Mouse (Mus musculus) embryo, embryonic 11.5 days (tissue): ENCODE measurements around the gene Gm45808.
A peak's percentile ranks its signal among the peaks of the same experiment; 100 is the strongest.

Experiments used
- DNase-seq: peaks from one replicate; pipeline ENCODE4 v3.0.0-alpha.2; 2012; ENCODE audit warnings: low read depth, low spot score

Gm45808 gene

GRCm38 (mm10) chr7:45449974-45450373 is 36.6 kb downstream of the Gm45808 start:
- no peak for DNase-seq

GRCm38 (mm10) chr7:45447325-45447990 is 39.2 kb downstream of the Gm45808 start:
- DNase-seq, result no peak

- no peak for DNase-seq
Observed at GRCm38 (mm10) chr7:45446589-45446988, 40.0 kb downstream of the Gm45808 start.

- no peak for DNase-seq
Observed at GRCm38 (mm10) chr7:45443526-45444420, 42.8 kb downstream of the Gm45808 start.

GRCm38 (mm10) chr7:45437521-45438276 is 48.9 kb downstream of the Gm45808 start, which contains the start of gene Ruvbl2:
Gene Ruvbl2, minus strand, starts transcription at chr7:45438096.
- DNase-seq, result no peak

GRCm38 (mm10) chr7:45437046-45437445 is 49.6 kb downstream of the Gm45808 start:
- no peak for DNase-seq

- no peak for DNase-seq
Observed at GRCm38 (mm10) chr7:45436444-45436843, 50.2 kb downstream of the Gm45808 start.

- DNase-seq, result no peak
Observed at GRCm38 (mm10) chr7:45435038-45435437, 51.6 kb downstream of the Gm45808 start.

- peak; percentile 100 for DNase-seq
Observed at GRCm38 (mm10) chr7:45434203-45435015, 52.2 kb downstream of the Gm45808 start, which contains the start of gene Gys1. Gene Gys1, plus strand, starts transcription at chr7:45434844.

GRCm38 (mm10) chr7:45433835-45434202 is 52.8 kb downstream of the Gm45808 start:
- DNase-seq, result no peak

GRCm38 (mm10) chr7:45426556-45426955 is 60.1 kb downstream of the Gm45808 start:
- no peak for DNase-seq

- no peak for DNase-seq
Observed at GRCm38 (mm10) chr7:45421194-45421593, 65.4 kb downstream of the Gm45808 start.

- no peak for DNase-seq
Observed at GRCm38 (mm10) chr7:45420615-45420919, 66.0 kb downstream of the Gm45808 start, which contains the start of gene Lhb. Gene Lhb, plus strand, starts transcription at chr7:45420820.

- no peak for DNase-seq
Observed at GRCm38 (mm10) chr7:45419859-45420614, 66.6 kb downstream of the Gm45808 start.

- no peak for DNase-seq
Observed at GRCm38 (mm10) chr7:45417962-45418492, 68.6 kb downstream of the Gm45808 start.
